Mouse (Mus musculus) frontal cortex, adult (tissue): ENCODE results near the gene Rad51c.
A peak's percentile ranks its signal among the peaks of the same experiment; 100 is the strongest.
"Not testable (repeated sequence)": the region's sequence is repeated elsewhere in the genome, so short reads cannot be mapped to it uniquely, and the experiment has no call there.

Source experiments
- ATAC-seq: cut with Nextera tagmentation; 2 replicates; pipeline ENCODE4 v1.9.2; 2017; ENCODE audit warnings: mild to moderate bottlenecking, moderate library complexity, mixed read lengths; ENCODE audit not compliant: low TSS enrichment

Rad51c gene

GRCm38 (mm10) chr11:87404876-87405275, at the start of gene Rad51c, which contains the start of gene Tex14:
Gene Rad51c, minus strand, starts transcription at chr11:87404954.
Gene Tex14, plus strand, starts transcription at chr11:87405065.
- no peak for ATAC-seq

- no peak for ATAC-seq
Observed at GRCm38 (mm10) chr11:87454035-87454690, 49.4 kb upstream of the Rad51c start.

DNA sequence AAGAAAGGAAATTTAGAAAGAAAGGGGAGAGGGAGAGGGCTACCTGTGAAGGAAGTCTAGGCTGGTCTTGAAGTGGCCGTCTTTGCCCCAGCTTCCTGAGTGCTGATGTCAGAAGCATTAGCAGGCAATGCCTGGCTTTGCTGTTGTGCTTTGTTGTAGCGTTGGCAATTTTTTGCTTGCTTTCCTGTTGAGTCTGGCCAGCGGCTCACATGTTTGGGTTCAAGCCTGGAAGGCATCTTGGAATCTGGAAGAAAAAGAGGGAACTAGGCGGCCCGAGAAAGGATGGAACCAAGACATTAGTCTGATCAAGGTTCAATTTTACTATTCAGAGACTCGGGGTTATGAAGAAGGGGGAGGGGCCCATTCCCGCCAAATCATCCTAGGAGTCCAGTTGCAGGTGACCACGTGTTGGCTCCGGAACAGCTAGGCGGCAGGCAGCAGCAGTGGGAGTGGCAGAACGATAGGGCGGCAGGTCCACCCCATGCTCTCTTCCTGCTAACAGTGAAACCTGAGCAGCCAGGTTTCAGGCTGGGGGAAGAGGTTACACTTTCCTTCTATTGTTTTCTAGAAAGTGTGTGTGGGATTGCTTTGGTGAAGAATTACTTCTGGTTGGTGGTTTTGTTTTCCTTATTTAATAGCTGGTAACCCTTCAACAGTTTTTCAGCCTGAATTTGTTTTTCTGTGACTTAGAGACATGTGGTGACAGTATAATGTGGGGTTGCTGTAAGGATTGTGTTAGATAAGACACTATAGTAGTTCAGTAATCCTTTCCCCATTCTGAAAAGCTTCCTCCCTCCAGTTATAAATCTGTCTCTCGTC, 48.7 kb upstream of the Rad51c start:
- no peak for ATAC-seq

DNA sequence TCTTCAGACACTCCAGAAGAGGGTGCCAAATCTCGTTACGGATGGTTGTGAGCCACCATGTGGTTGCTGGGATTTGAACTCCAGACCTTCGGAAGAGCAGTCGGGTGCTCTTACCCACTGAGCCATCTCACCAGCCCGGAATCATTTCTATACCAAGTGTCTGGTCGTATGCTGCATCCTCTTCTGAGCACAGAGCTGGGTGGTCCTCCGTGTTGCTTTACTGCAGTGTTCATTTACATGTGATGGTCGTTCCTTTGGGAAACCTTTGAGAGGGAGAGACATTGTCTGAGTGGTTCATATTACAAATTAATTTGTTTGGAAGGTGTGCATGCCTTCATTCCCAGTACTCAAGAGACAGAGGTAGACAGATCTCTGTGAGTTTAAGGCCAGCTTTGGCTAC, 48.0 kb upstream of the Rad51c start:
- not testable (repeated sequence) for ATAC-seq

DNA sequence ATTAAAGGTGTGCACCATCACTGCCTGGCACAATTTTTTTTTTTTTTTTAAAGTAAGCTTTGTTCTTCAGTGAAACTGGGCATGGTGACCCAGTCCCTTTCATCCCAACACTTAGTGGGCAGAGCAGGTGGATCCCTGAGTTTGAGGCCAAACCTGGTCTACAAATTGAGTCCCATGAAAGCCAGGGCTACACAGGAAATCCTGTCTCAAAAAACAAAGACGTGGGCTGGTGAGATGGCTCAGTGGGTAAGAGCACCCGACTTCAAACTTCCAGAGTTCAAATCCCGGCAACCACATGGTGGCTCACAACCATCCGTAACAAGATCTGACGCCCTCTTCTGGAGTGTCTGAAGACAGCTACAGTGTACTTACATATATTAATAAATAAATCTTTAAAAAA, 45.1 kb upstream of the Rad51c start:
- ATAC-seq, result not testable (repeated sequence)

- ATAC-seq, result no peak
Observed at GRCm38 (mm10) chr11:87449200-87449547, 44.4 kb upstream of the Rad51c start.

GRCm38 (mm10) chr11:87448476-87449199, 43.9 kb upstream of the Rad51c start:
- ATAC-seq, result peak; percentile 81

- ATAC-seq, result peak; percentile 96
Observed at GRCm38 (mm10) chr11:87448081-87448475, 43.3 kb upstream of the Rad51c start.

DNA sequence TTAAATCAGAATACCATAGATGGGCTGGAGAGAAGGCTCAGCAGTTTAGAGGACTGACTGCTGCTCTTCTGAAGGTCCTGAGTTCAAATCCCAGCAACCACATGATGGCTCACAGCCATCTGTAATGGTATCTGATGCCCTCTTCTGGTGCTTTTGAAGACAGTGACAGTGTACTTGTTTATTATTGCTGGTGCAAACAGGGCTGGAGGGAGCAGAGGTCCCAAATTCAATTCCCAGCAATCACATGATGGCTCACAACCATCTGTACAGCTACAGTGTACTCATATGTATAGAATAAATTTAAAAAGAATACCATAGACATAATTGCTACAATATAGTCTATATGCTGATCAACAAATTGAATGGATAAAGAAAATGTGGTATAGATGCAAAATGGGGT, 42.7 kb upstream of the Rad51c start:
- ATAC-seq, result no peak

GRCm38 (mm10) chr11:87446159-87446558, 41.4 kb upstream of the Rad51c start:
- ATAC-seq, result no peak

DNA sequence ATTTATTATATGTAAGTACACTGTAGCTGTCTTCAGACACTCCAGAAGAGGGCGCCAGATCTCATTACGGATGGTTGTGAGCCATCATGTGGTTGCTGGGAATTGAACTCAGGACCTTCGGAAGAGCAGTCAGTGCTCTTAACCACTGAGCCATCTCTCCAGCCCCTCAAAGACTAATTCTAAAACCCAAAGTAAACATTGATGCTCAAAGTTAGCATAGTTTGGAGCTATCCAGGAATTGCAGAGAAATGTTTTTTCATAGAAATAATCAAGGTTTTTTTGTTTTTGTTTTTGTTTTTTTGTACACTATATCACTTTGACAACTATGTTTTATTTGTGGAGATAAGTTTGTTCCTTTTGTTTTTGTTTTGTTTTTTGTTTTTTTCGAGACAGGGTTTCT, 40.8 kb upstream of the Rad51c start:
- ATAC-seq, result not testable (repeated sequence)

GRCm38 (mm10) chr11:87444735-87445428, 40.1 kb upstream of the Rad51c start:
- ATAC-seq, result no peak

DNA sequence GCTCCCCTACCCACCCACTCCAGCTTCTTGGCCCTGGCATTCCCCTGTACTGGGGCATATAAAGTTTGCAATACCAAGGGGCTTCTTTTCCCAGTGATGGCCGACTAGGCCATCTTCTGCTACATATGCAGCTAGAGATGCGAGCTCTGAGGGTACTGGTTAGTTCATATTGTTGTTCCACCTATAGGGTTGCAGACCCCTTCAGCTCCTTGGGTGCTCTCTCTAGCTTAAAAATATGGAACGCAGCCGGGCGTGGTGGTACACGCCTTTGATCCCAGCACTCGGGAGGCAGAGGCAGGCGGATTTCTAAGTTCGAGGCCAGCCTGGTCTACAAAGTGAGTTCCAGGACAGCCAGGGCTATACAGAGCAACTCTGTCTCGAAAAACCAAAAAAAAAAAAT, 39.3 kb upstream of the Rad51c start:
- not testable (repeated sequence) for ATAC-seq

DNA sequence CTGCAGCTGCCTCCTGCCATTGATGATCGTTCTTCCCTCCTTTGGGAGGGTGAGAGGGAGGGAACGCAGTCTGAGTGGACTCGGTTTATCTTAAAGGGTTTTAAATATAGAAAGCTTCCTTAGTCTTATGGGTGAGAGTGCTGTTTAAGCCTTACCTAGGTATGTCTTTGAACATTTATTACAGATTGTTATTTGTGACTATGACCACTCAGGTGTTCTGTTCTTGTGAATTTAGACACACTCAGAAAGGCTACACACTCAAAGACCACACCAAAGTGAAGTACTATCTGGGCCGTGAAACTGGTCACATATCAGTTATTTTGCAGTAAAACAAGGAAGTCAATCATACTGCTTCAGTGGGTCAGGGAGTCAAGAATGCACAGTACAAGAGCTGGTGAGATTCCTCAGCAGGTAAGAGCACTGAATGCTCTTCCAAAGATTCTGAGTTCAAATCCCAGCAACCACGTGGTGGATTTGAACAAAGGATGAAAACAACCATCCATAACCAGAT, 38.7 kb upstream of the Rad51c start:
- ATAC-seq, result peak; percentile 72

DNA sequence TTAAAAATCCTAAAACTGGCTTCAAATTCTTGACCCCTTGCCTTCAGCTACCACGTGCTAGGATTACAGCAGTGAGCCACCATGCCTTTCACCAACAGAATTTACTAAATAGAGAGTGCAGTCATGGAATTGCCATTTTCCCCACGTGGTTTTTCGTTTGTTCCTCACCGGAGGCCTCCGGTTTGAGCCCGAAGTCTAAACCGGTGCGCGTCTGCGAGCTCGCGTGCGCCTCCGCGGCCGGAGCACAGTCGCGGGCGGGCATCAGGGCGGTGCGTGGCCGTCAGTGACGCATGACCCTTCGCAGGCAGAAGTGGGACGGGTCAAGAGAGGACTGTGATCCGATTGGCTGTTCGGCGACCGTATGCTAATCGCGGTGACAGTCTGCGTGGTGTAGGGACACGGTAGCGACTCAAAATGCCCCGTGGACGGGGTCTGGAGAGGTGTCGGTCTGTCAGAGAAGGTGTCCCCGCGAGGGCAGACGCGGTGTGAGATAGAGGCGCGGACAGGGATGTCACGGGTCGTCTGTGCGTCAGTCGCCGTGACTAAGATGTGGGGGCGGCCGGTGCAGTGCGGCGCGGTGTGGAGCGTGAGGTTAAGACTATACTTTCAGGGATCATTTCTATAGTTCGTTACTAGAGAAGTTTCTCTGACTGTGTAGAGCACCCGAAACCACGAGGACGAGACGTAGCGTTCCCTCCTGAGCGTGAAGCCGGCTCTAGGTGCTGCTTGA, 38.1 kb upstream of the Rad51c start:
- ATAC-seq, result peak; percentile 98

DNA sequence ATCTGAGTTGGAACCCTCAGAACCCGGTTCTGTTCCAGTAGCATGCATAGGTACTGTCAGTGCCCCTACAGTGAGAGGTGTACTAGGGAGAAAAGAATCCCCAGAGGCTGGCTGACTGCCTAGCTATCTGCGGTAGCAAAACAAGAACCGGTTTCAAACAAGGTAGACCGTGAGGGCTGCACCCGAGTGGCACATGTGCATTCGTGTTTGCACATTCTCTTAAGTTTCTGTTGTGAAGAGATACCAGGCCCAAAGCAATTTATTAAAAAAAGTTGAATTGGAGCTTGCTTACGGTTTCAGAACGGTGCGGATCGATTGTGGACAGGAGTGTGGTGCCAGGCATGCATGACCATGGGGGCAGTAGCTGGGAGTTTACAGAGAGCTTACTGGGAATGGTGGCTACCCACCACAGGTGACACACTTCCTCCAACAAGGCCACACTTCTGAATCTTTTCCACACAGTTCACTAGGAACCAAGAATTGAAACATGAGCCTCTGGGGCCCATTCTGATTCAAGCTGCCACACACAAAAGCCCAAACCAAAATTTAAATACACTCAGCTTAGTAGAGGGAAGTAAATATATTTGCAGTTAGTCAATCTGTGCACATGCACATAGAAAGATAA, 35.2 kb upstream of the Rad51c start:
- ATAC-seq, result no peak

DNA sequence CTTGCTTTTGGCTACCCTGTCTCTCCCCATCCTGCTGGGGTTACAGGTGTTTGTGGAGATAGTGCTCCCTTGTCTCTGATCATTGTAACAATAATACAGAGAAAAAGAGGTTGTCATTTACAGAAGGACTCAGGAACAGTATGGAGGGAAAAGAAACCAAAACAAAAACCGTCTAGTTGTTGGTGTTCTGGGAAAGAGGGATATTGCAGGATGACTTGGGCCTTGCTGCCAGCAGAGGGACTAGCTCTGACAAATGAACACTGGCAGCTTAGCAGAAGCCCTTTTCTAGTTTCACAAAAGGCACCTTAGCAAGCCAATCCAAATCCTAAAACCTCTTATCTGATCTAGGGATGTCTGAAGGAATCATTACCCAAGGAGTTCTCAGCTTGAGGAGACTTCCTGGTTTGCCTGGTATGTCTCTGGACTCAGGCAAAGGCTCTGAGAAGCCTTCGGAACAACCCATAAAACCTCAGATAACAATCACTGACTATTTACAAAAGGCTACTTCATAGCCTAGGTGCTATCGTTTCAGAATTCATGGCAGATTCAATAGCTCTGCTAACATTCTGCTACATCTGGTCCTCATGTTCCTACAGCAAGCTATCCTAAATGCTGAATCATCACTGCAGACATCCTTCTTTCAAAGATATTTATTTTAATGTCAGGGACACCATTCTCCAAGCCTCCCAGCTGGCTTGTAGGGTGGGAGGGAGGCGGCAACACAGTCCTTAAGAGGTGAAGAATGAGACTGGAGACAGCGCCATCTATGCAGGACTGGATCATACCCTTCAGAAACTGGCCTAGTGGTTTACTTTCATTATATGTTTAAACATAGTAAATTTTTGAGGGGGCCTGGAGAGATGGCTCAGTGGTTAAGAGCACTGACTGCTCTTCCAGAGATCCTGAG, 31.8 kb upstream of the Rad51c start:
- ATAC-seq, result no peak

DNA sequence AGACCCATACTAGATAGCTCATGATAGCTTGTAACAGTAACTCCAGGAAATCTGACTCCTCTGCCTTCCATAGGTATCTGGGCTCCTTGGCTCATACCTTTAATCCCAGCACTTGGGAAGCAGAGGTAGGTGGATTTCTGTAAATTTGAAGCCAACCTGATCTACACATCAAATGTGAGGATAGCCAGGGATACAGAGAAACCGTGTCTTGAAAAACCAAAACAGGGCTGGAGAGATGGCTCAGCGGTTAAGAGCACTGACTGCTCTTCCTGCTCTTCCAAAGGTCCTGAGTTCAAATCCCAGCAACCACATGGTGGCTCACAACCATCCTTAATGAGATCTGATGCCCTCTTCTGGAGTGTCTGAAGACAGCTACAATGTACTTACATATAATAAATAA, 30.4 kb upstream of the Rad51c start:
- ATAC-seq, result not testable (repeated sequence)

GRCm38 (mm10) chr11:87432933-87433669, 28.3 kb upstream of the Rad51c start:
- no peak for ATAC-seq
